Mouse (Mus musculus): ENCODE results near the gene Rnf141.

The Rnf141 gene

DNA sequence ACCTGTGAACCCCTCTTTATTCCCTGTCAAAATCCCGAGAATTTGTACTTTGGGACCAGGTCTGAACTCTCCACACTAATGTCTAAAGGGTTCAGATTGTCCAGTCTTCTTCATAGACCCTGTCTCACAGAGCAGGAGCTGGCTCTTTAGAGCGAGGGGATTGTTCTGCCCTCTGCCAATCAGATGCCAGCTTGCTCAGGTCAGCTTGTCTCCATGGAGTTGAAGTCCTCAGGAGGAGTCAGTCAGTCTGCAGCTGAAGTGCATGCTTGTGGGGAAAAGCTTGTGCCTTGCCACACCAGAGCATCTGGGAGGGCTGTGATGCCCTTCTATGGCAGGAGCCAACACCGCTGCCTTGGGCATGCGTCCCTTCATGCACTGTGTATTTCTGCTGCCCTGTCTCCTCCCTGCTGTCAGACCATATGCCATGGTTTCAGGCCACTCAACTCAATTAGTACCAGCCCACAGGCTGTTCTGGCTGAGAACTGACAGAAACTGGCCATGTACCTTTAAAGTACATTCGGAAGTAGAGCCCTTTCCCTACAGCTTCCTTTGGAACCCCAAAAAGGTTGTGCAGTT, 81.6 kb downstream of the Rnf141 start:
- DNase-seq (ENCODE audit: low spot score) = no peak

DNA sequence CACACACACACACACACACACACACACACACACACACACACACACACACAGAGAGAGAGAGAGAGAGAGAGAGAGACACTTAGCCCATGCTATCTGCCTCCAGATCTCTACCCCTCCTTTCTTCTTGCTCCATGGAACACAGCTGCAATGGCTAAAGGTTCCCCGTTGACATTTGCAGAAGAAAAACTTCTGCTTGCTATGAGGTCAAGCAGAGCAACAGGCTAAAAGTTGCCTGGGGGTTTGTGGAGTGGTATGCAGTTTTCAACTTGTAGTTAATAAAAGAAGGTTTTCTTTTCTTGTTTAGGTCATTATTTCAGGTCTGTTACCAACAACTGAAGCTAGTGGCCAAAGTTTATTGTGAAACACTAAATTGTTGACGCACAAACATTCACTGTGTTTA, 87.8 kb downstream of the Rnf141 start:
- no peak for DNase-seq (ENCODE audit: low spot score)

DNA sequence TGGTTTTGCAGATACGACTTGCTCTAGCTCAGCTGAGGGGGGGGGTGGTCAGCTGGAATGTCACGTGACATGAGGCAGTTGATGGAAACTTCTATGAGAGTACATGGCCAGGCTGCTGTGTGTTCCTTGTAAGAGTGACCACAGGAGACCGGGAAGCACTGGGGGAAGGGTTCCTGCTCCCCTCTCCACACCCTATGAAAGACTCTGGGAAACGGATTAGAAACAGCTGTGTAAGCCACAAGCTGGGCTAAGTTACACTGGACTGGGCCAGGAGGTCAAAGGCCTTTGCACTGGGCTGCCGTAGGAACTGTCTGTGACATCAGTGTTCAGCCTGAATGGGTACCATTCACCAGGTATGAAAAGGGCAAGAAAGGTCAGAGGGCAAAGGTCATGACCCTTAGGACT, 90.3 kb downstream of the Rnf141 start:
- no peak for DNase-seq (ENCODE audit: low spot score)

DNA sequence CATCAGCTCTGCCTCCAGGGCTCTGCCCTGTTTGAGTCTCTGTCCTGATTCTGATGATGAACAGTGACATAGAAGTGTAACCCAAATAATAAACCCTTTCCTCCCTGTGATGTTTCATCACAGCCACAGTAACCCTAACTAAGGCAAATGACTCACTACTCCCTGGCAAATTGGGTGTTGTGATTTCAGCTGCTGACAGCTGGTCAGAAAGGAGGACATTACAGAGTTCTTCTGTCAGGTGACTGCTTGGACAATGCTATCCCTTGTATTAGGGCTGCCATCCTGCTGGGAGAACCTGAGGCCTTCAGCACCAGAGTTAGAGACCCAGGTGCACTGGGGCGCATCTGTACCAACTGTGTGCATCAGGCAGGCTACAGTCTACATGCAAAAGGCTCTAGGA, 90.9 kb downstream of the Rnf141 start:
- no peak for DNase-seq (ENCODE audit: low spot score)

DNA sequence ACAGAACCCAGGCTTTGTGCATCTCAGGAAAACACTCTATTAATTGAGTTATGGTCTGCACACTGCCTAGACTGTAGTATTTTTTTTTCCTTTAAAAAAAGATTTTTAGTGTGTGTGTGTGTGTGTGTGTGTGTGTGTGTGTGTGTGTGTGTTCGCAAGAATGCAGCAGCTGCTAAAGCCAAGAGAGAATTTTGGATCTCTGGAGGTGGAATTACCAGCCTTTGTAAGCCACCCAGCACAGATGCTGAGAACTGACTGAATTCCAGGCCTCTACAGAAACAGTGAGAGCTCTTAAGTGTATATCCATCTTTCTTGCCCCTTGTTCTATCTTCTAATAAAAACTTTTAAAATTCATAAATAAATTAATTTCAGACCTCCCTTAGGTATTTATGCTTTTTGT, 92.6 kb downstream of the Rnf141 start:
- no peak for DNase-seq (ENCODE audit: low spot score)

DNA sequence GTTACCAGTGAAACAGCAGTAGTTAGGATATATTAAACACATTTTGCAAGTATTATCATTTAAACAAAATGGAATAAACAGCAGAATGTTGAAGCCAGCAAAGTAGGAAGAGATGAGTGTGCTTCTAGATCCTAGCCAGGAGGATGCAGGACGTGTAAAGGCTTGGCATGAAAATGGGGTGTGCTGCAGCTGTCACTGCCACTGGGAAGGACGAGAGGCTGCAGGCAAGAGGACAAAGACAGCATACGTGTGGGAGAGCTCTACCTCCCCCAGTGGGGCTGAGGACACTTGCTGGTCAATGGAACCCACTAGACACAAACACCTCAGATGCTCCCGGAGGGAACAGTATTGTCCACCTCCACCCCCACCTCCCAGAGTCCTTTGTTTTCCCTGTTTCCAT, 93.4 kb downstream of the Rnf141 start:
- DNase-seq (ENCODE audit: low spot score) = no peak

All from urinary bladder, postnatal 14 days (tissue).